Mouse (Mus musculus) cerebellum, adult 11-12 months (tissue): ENCODE data around the gene Neurl1b.
A peak's percentile ranks its signal among the peaks of the same experiment; 100 is the strongest.

Experiments
- DNase-seq: peaks from one replicate; pipeline ENCODE4 v3.0.0; 2022

The Neurl1b gene

GRCm38 (mm10) chr17:26414523-26415354 lies at the start of gene Neurl1b:
Neurl1b (plus strand) TSS chr17:26414829.
- DNase-seq, result peak; percentile 9

DNA sequence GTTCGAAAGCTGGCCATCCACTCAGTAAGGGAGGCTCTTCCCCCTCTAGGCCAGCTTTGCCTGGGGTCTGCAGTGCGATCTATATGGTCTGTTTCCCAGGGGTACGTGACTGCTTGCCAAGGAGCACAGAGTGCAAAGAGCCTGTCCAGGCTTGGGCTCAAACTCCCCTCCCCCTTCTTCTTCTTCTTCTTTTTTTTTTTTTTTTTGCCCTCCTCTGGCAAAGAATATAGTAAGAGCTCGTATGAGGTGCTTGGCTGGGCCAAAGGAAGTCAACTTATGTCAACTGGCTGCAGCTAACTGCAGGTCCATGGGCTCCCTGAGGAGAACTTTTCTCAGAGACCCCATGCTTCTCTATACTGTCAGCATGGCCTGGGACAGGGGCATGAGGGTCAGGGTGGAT lies 47.8 kb upstream of the Neurl1b start:
- no peak for DNase-seq

GRCm38 (mm10) chr17:26368336-26368992 lies 46.2 kb upstream of the Neurl1b start:
- DNase-seq, result no peak

DNA sequence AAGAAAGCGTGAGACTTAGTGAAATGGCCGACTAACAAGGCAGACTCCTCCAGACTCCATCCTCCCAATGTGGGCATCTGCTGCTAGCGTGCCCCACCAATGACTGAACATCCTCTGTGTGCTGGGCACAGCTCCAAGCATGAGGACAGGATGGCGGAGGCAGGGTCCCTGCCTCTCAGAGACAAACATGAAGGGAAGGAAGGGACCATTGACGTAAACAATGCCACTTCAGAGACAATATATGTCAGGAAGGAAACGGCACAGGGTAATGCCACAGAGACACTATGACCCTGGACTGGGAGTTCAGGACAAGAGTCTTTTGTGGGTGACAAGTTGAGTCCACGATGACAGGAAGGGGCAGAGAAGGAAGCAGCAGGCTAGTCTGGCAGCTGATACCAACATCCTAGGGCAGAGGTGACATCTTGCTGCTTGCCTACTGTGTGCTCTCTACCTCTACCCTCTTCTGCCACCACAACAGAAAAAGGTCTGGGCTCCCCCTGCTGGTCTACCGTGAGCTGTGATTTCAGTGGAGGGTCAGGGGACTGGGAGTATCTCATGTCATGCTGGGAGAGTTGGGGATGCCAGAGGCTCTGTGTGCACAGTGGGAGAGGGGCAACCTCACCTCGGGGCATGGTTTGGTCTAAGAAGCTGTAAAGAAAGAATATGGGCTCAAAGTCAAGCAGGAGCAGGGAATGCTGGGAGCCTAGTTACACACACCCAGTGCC lies 43.9 kb upstream of the Neurl1b start:
- DNase-seq, result no peak

DNA sequence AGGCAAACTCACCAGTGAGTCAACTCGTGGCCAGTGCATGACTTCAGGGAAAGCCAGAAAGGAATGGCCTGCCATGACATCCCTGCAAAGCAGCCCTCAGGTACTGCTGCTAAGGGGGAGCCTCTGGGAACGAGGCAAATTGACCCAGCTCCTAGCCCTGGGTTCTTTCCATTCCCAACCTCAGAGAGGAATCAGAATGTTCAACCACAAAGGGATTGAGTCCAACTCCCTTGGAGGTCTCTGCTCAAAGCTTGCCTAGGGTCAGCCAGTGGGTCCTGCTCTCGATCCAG lies 43.4 kb upstream of the Neurl1b start:
- no peak for DNase-seq

DNA sequence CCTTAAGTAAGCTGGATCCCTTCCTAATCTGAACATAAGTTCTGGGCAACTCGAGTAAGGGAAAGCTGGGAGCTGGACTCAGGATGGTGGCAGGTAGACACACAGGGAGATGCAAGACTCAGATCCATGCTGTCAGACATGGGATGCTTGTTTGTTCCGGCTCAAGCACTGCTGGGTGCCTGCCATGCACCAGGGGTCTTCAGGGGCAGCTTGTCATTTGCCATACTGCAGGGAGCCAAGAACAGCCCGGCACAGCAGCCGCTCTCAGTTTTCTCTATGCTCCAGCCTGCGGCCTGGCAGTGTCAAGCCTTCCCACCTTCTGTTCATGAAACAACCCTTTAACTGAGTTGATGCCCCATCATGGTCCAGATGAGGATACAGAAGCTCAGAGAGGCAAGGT lies 41.4 kb upstream of the Neurl1b start:
- DNase-seq, result no peak

DNA sequence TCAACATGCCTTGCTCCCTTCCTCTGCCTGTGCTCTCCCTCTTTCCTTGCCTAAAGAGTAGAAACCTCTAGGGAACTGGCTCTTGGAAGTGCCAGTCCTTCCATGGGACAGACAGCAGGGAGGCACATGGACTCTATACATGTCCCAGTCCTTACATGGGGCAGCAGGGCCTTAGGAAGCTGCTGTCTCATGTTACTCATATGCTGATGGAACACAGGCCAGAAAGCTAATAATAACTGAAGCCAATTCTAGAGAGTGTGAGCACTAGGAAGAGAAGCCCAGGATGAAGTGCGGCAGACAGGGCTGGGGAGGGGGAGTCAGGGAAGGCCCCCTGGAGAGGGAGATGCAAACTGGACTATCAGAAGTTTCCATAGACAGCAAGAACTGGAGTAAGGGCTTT lies 38.2 kb upstream of the Neurl1b start:
- no peak for DNase-seq

- DNase-seq, result no peak
These were observed 37.5 kb upstream of the Neurl1b start for GRCm38 (mm10) chr17:26376994-26377744.

DNA sequence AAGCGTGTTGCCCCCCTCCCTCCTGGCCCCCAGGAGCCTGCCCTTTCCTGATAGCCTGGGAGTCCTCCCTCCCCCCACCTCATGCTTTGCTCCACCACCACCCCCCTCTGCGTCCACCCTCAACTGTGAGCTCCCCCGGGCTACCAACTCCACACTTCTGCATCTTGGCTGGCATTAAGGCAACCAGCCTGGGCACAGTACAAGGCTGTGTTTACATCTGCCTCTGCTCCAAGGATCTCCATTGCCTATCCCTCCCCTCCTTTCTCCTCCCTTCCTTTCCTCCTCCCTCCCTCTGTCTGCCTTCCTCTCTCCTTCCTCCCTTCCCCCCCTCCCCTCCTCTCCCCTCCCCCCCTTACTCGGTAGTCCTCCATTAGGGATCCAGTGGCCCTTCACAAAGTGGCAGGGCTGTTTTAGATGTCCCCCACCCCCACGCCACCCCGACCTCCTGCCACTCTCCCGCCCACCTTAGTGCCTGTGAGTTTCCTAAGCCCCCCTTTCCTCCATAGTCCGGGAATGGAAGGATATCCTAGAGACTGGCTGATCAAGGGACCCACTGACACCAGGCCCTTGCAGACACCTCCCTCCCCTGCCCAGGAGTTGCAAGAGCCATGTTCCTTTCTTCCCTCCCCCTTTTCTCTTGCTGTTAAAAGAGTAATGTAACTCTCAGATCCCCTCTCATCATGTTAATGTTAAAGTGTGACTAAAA lies 34.2 kb upstream of the Neurl1b start:
- no peak for DNase-seq

DNA sequence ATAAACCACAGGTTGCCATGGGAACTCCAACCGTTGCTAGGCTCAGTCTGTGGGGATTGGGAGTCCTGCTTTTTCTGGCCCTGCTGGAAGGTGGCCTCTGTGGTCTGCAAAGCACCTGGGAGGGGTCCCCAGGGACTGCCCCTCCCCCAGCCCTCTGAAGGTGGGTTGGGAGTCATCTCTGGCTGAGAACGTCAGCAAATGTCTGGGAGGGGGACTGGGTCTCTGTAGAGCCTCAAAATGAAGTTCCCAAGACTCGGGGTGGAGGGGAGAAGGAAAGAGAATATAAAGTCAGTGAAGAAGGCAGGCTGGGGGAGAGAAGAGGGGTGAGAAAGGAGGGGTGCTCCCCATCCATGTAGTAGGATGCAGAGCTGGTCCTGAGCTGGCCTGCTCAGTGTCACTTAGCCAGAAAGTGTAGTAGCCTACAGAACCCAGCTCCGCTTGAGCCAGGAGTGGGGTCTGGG lies 33.6 kb upstream of the Neurl1b start:
- DNase-seq, result no peak

GRCm38 (mm10) chr17:26381613-26382012 lies 33.0 kb upstream of the Neurl1b start:
- no peak for DNase-seq

GRCm38 (mm10) chr17:26382176-26382575 lies 32.5 kb upstream of the Neurl1b start:
- no peak for DNase-seq

DNA sequence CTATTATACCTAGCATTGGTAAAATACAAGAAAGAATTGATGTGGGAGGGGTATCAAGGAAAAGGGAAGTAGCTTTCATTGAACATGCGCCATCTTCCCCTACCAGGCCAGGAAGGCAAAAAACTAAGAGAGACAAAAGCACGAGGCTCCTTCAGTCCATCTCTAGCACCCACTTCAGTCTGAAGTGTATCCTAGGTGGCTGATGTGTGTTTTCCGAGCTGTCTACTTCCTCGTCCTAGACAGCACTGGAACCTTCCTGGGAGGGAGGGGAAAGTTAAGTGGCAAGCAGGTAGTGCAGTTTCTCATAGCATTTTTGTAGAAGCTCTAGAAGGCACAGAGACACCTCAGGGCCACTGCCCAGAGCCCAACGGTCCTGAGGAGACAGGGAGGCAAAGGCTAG lies 31.9 kb upstream of the Neurl1b start:
- no peak for DNase-seq

DNA sequence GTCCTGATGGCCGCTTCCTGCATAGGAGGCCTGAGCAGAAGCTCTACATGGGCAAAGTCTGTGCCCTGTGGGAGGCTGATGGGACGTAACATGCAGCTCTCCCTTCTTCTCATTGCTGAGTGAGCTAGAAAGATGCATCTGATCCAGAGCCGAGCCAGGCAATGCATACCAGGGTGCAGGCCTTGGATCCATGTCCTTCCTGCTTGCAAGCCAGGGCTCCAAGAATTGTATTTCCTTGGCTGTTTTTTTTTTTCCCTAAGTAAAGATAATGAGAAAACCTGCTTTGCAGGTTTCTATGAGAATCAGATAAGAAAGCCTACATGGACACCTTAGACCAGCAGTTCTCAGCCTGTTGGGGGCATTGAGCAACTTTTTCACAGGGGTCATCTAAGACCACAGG lies 30.5 kb upstream of the Neurl1b start:
- DNase-seq, result no peak

GRCm38 (mm10) chr17:26385252-26386130 lies 29.1 kb upstream of the Neurl1b start:
- DNase-seq, result no peak

DNA sequence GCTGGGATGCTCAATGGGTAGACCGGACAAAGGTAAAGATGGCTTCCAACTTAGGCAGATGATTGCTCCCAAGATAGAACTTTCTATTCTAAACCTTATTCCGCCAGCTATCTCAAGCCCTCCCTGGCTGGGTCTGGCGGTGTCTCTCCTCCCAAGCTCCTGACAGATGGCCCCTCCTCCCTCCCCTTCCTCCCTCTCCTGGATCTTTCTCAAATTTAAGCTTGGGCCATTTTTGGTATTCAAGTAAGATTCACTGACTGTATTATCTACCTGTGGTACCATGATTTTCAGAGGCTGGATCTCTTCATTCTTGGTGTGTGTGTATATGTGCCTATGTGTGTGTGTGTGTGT lies 28.5 kb upstream of the Neurl1b start:
- no peak for DNase-seq

DNA sequence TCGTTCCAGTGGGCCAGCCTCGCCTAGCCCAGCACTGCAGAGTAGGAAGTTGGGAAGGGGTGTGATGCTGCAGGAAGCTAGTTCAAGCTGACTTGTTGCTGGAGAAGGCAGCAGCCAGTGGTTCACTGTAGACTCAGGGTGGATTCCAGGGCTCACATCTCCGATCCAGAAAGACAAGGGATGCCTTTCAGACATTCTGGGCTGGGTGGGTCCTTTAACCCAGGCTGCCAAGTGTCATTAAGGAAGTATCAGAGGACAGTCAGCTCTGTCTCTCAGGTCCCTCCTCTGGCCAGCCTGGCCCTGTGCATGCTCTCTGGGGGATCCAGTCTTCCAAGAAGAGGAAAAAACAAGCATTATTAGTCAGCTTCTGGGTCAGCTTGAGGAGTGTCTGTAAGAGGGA lies 26.5 kb upstream of the Neurl1b start:
- DNase-seq, result no peak

DNA sequence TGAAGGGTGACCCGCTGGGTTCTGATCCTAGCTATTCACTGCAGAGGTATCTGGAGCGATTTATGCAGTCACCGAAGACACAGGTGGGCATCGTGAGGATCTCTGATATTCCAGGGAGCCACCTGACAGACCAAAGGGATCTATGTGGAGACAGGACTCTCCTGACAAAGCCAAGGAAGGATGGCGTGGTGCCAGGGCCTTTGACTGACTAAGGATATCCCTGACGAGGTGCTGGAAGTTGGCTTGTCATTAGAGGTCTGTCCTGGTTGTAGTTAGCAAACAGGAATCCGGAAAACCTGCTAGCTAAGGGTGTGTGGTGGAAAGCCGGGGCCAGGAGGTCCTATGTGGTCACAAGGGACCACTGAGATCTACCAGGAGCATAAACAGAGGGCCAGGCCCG lies 25.4 kb upstream of the Neurl1b start:
- no peak for DNase-seq

GRCm38 (mm10) chr17:26390666-26391065 lies 24.0 kb upstream of the Neurl1b start:
- no peak for DNase-seq

DNA sequence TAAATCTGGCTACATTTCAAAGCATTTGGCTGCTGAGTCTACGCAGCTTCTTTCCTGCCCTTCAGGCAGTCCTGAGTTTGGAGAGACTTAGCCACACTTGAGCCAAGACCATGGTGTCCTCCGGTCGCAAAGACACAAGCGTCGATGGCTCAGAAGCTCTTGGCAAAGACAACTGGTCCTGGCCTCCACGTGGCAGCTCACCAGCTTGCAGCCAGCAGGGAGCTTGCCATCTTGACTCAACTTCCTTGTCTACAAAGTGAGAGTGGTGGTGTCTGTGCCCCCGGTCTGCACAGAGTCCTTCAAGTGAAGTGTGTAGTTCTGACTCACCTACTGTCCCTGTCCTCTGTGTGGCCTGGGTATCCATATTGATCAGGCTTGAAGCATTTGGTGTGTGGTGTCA lies 22.3 kb upstream of the Neurl1b start:
- DNase-seq, result no peak

DNA sequence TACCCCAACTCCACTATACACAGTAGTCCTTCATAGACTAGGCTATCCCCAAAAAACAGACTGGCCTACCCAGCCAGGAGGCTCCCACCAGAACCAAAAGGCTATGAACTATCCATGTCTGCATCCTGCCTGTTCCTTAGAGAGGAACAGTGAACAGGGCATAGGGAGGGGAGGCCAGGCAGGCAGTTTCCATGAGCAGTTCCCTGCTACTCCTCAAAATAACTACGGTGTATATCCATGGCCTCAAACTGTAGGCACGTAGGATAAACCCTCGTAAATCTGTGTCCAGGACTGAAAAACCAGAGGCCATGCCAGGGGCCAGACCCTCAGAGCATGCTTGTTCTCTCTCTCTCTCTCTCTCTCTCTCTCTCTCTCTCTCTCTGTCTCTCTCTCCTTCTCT lies 17.9 kb upstream of the Neurl1b start:
- no peak for DNase-seq

GRCm38 (mm10) chr17:26397339-26397738 lies 17.3 kb upstream of the Neurl1b start:
- no peak for DNase-seq
